Mouse (Mus musculus) thymus, postnatal 10 days (tissue): ENCODE results near the gene Hspa5.
"Not testable (repeated sequence)": the region's sequence is repeated elsewhere in the genome, so short reads cannot be mapped to it uniquely, and the experiment has no call there.

Source experiments
- DNase-seq, 2 experiments: peaks; one replicate each; pipeline ENCODE4 v3.0.0; 2021; ENCODE audit warnings: low spot score in 2 of 2

Hspa5 gene

DNA sequence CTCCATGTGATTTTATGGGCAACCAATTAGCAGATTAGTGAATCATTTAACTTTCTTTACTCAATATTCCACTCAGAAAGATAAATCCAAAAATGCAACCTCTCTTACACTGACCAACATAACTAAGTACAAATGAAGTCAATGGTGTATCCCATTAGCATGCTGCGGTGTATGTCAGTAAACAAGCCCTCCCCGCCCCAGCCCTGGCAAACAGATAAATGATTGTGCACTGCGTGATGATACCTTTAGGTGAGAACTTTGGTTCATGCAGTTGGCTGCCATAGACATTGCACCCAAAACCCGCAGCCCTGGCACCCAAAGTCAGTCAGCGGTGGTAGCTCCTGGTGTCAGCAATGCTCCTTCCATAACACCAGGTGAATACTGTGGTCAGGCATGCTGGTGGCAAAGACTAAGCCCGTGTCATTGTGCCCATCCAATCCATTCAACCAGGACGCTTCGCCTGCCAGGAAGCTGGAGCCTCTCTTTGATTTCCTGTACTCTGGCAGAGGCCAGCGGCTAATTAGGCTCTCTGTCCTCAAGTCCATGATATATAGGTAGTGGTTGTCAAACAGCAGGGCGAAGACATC is 33.7 kb downstream of the Hspa5 start:
- DNase-seq, result no peak

DNA sequence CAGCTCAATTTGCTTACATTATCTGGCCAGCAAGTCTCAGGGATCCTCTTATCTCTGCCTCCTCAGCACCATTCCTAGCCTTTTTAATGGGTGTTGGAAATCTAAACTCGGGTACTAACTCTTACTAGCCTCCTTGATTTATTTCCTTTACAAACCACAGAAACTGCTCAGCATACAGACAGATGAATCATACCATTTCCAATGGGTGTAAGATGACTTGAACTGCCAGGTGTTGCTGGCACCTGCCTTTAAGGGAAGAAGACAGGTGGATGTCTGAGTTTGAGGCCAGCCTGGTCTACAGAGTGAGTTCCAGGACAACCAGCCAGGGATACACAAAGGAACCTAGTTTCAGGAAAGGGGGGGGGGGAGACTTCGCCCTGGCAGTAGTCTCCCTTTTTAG is 36.3 kb downstream of the Hspa5 start:
- no peak for DNase-seq

DNA sequence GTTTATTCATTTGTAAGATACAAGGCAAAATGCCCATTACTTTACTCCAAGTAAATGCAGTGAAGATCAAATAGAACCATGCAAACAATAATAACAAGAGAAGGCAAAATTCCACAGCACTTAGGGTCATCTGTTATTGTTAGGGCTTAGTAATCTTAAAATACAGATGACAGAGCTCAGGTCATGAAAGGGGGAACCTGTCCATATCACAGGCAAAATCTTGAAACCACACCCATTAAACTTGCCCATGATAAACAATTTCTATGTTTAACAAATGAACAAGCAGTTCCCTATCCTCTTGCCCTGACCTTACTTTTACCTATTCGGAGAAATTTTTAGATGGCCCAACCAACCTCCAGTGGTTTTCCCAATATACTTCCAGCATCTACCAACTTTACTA is 37.8 kb downstream of the Hspa5 start:
- DNase-seq, result no peak

DNA sequence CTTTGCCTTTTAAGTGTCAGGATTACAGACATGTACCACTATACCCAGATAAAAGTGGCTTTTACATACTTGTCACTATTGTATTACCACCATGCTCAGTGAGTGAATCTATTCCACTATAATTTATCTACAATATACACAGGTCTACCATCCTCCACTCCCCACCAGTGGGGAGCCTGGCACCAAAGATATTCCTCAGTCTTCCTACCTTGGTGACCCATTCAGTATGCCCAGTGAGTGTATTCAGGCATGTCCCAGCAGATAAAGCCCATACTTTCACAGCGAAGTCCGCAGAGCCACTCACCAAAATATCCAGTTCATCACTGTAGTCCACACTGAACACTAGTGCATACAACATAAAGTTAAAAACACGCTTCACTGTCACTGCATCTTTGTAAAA is 39.0 kb downstream of the Hspa5 start:
- DNase-seq, result no peak

- DNase-seq, result no peak
Measured at GRCm38 (mm10) chr2:34812706-34813105, 40.9 kb downstream of the Hspa5 start.

- DNase-seq, result not testable (repeated sequence)
Measured at GRCm38 (mm10) chr2:34815893-34816292, 44.1 kb downstream of the Hspa5 start.

- no peak for DNase-seq
Measured at GRCm38 (mm10) chr2:34818492-34818891, 46.7 kb downstream of the Hspa5 start.

- DNase-seq, result peak; percentile 76 to 87
Measured at GRCm38 (mm10) chr2:34825827-34826459, 54.2 kb downstream of the Hspa5 start, which contains the start of gene Fbxw2. Gene Fbxw2 (minus strand): TSS chr2:34826311.

- peak in 1 of 2 experiments; percentile 11 for DNase-seq
Measured at GRCm38 (mm10) chr2:34826460-34827231, 54.9 kb downstream of the Hspa5 start.
